Comparison of ENCODE assay signal across 22 mouse cellular contexts in the genomic region with DNA sequence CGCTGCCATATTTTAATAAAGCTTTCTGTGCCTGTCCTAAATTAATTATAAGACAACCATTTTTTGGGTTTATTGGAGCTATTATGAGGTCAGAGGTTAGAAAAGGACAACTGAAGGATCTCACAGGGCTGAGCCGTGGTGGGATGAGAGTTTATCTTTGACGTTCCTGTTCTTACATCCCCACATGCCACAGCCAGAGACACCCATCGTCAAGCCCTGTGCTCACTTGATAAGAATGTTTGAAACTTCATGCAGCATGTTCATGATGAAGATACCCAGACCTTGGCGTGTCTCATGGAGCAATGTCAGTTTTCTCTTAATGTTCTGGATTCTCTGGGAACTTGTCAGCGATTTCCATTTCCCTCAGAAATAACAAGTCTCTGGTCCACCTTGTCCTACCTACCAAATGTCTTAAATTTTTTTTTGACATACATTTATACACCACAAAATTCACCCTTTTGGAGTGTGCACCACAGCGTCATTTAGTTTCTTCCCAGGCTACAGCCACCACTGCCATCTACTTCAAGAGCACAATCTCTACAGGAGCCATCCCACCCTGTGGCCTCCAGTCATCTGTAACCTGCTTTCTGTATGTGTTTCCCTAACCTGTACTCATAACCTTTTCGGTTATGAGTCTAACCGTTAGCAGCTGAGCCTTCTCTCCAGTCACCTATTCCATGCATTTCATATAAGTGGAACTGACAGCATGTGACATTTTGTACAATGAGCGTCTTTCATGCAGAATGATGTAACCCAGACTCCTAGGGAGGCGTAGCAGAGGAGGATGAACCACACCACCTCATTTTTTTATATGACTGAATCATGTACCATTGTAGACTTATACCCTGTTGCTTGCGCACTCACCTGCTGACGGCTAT. TPM values are rescaled to one million over a fixed set of nuclear protein-coding genes. Genes with fewer than 3 reads are reported as not detected.
DNase-seq lines count a peak whose midpoint lies in the region; ATAC-seq and TF ChIP-seq lines count a peak whose summit lies in the region.
"Had no signal": no experiment of that assay in that cellular context is flagged by ENCODE, and none has a peak within 500 bp of the region (broad histone marks: within the 10 kb centered on the region; RNA-seq: fewer than 3 reads in every experiment).

No protein-coding gene starts in this region.

- no peak for DNase-seq in lung, embryonic 14.5 days
- no peak for DNase-seq in lung, postnatal 10 days
- DNase-seq in c-Kit-negative CD71-positive TER-119-positive erythroid progenitor cells, embryonic 14.5 days (ENCODE audit: low read depth, low spot score): peak; percentile 84
- DNase-seq in spleen, postnatal 36 days (ENCODE audit: low spot score in 2 of 2): peak; percentile 53 to 74
- DNase-seq in thymus, postnatal 0 days (ENCODE audit: low spot score): no peak
- no peak for DNase-seq in layer of hippocampus, adult 8-10 months (ENCODE audit: low spot score in 2 of 2)
- no peak for DNase-seq in gastrocnemius, postnatal 10 days
- DNase-seq: adrenal gland, adult 2 months; cerebellum, postnatal 36 days; gastrocnemius, postnatal 36 days; kidney, adult 11 months; kidney, postnatal 14 days; lung, postnatal 4 days; right cerebral cortex, postnatal 25 days had no signal

- no peaks in the 10 kb centered on the region for H3K36me3 ChIP-seq in lung, embryonic 14.5 days (ENCODE audit: insufficient read depth)
- H3K36me3 ChIP-seq in liver, embryonic 12.5 days: no peaks in the 10 kb centered on the region
- H3K36me3 ChIP-seq: embryonic facial prominence, embryonic 10.5 days; heart, embryonic 13.5 days; hindbrain, embryonic 13.5 days; midbrain, embryonic 13.5 days had no signal

- 78% methylated on average over 13 of the region's 13 CpGs for WGBS in lung, embryonic 14.5 days
- WGBS in liver, embryonic 12.5 days (ENCODE audit: insufficient replicate concordance): 45% methylated on average over 13 of the region's 13 CpGs

- H3K9me3 ChIP-seq in lung, embryonic 14.5 days (ENCODE audit: low read depth, low read length): no peaks in the 10 kb centered on the region
- no peaks in the 10 kb centered on the region for H3K9me3 ChIP-seq in liver, embryonic 12.5 days (replicated peaks)
- H3K9me3 ChIP-seq: embryonic facial prominence, embryonic 10.5 days; heart, embryonic 13.5 days; hindbrain, embryonic 13.5 days; midbrain, embryonic 13.5 days had no signal

- ATAC-seq in lung, embryonic 14.5 days (ENCODE audit: insufficient read depth): no peak; the same call in 1 of the 2 replicates
- peak; percentile 92 for ATAC-seq in liver, embryonic 12.5 days
- ATAC-seq: midbrain, embryonic 13.5 days had no signal

- 0 out of 2 replicates have a peak, but pooled peaks cover 4% of the 10 kb centered on the region for H3K27me3 ChIP-seq in lung, embryonic 14.5 days (ENCODE audit: insufficient read depth, low read length)
- H3K27me3 ChIP-seq in liver, embryonic 12.5 days (replicated peaks): peaks cover 33% of the 10 kb centered on the region

- H3K4me1 ChIP-seq in lung, embryonic 14.5 days (ENCODE audit: insufficient read depth): no peaks in the 10 kb centered on the region
- peaks cover 49% of the 10 kb centered on the region for H3K4me1 ChIP-seq in liver, embryonic 12.5 days
- H3K4me1 ChIP-seq: hindbrain, embryonic 13.5 days; midbrain, embryonic 13.5 days had no signal

- H3K9ac ChIP-seq in lung, embryonic 14.5 days: no peak overlapping the region
- peak overlapping the region; percentile 46 for H3K9ac ChIP-seq in liver, embryonic 12.5 days
- H3K9ac ChIP-seq: heart, embryonic 13.5 days; hindbrain, embryonic 13.5 days; midbrain, embryonic 13.5 days had no signal

- no peak overlapping the region for H3K4me3 ChIP-seq in lung, embryonic 14.5 days (ENCODE audit: low read depth, low read length)
- H3K4me3 ChIP-seq in liver, embryonic 12.5 days: 0 out of 2 replicates have a peak overlapping the region, but pooled peaks have one; percentile 11
- H3K4me3 ChIP-seq: embryonic facial prominence, embryonic 10.5 days; heart, embryonic 13.5 days; hindbrain, embryonic 13.5 days; midbrain, embryonic 13.5 days had no signal

- TF ChIP-seq CTCF in lung, embryonic 14.5 days (IDR thresholded peaks at IDR 0.05; ENCODE audit: low read depth): no peak

- H3K27ac ChIP-seq in lung, embryonic 14.5 days (ENCODE audit: low read depth): 0 out of 2 replicates have a peak overlapping the region, but pooled peaks have one; percentile 1
- H3K27ac ChIP-seq in liver, embryonic 12.5 days: peak overlapping the region; percentile 93
- H3K27ac ChIP-seq: embryonic facial prominence, embryonic 10.5 days; heart, embryonic 13.5 days; hindbrain, embryonic 13.5 days; midbrain, embryonic 13.5 days had no signal

- no peak overlapping the region for H3K4me2 ChIP-seq in lung, embryonic 14.5 days
- H3K4me2 ChIP-seq in liver, embryonic 12.5 days: peak overlapping the region; percentile 70
- H3K4me2 ChIP-seq: heart, embryonic 13.5 days; hindbrain, embryonic 13.5 days; midbrain, embryonic 13.5 days had no signal

RNA-seq across cellular contexts. Expression of a gene that starts 22.9 kb away (rescaled TPM):
- not detected in 2 replicates for polyA plus RNA-seq in lung, embryonic 14.5 days (2014; fragmentation: Nextera tagmentation; extraction: Ambion mirVana)
- not detected in 2 replicates for polyA plus RNA-seq in liver, embryonic 12.5 days (2016; fragmentation: Nextera tagmentation; extraction: Ambion mirVana)
- 0.46 and 0.55 TPM in 2 replicates for polyA plus RNA-seq in thymus, postnatal 0 days (2015; fragmentation: Nextera tagmentation; extraction: Ambion mirVana)
- total RNA-seq in layer of hippocampus, adult 8-10 months (2022): not detected
- total RNA-seq in gastrocnemius, postnatal 10 days (2021): not detected
- total RNA-seq: adrenal gland, adult 2 months; gastrocnemius, postnatal 36 days; layer of hippocampus, postnatal 25 days; left cerebral cortex, postnatal 25 days; liver, adult 2 months had no signal
- polyA plus RNA-seq: adrenal gland, adult 2 months; embryonic facial prominence, embryonic 10.5 days; hindbrain, embryonic 13.5 days; liver, adult 2 months; midbrain, embryonic 13.5 days had no signal

Comparison
In these comparisons a context has a peak if more than half of its experiments do, and no peak if none do; other contexts are left out.
1. DNase-seq: peak in c-Kit-negative CD71-positive TER-119-positive erythroid progenitor cells, embryonic 14.5 days (single experiment) and spleen, postnatal 36 days (2 of 2); none in lung, embryonic 14.5 days (single experiment), lung, postnatal 10 days (single experiment), thymus, postnatal 0 days (single experiment), layer of hippocampus, adult 8-10 months (0 of 2) and gastrocnemius, postnatal 10 days (single experiment).